Mouse (Mus musculus): ENCODE measurements at regions not wholly inside any gene's neighbourhood (a gene's known extent, or its start where the extent isn't known, plus 50 kb on each side); places are given as distances from the start of the nearest gene placed in this dataset.

GRCm38 (mm10) chr10:98461538-98461937, 452.7 kb upstream of the Atp2b1 start:
- DNase-seq (ENCODE audit: low spot score), result no peak

- DNase-seq (ENCODE audit: low spot score), result no peak
Measured at GRCm38 (mm10) chr10:98474581-98474980, 439.6 kb upstream of the Atp2b1 start.

GRCm38 (mm10) chr10:98485751-98486681, 428.2 kb upstream of the Atp2b1 start:
- DNase-seq (ENCODE audit: low spot score), result peak; percentile 5

GRCm38 (mm10) chr10:98494354-98494753, 419.9 kb upstream of the Atp2b1 start:
- DNase-seq (ENCODE audit: low spot score), result peak; percentile 38

GRCm38 (mm10) chr10:98496254-98496653, 418.0 kb upstream of the Atp2b1 start:
- no peak for DNase-seq (ENCODE audit: low spot score)

GRCm38 (mm10) chr10:98500315-98500714, 413.9 kb upstream of the Atp2b1 start:
- no peak for DNase-seq (ENCODE audit: low spot score)

- DNase-seq (ENCODE audit: low spot score), result no peak
Measured at GRCm38 (mm10) chr10:98501566-98501965, 412.6 kb upstream of the Atp2b1 start.

GRCm38 (mm10) chr10:98504524-98504923, 409.7 kb upstream of the Atp2b1 start:
- DNase-seq (ENCODE audit: low spot score), result no peak

- DNase-seq (ENCODE audit: low spot score), result no peak
Measured at GRCm38 (mm10) chr10:98508515-98509143, 405.6 kb upstream of the Atp2b1 start.

GRCm38 (mm10) chr10:98514836-98515235, 399.4 kb upstream of the Atp2b1 start:
- no peak for DNase-seq (ENCODE audit: low spot score)

- no peak for DNase-seq (ENCODE audit: low spot score)
Measured at GRCm38 (mm10) chr10:98517609-98518008, 396.6 kb upstream of the Atp2b1 start.

- no peak for DNase-seq (ENCODE audit: low spot score)
Measured at GRCm38 (mm10) chr10:98529565-98529964, 384.6 kb upstream of the Atp2b1 start.

GRCm38 (mm10) chr10:98531425-98531824, 382.8 kb upstream of the Atp2b1 start:
- DNase-seq (ENCODE audit: low spot score), result no peak

- no peak for DNase-seq (ENCODE audit: low spot score)
Measured at GRCm38 (mm10) chr10:98538706-98539105, 375.5 kb upstream of the Atp2b1 start.

- DNase-seq (ENCODE audit: low spot score), result no peak
Measured at GRCm38 (mm10) chr10:98541062-98541461, 373.1 kb upstream of the Atp2b1 start.

- no peak for DNase-seq (ENCODE audit: low spot score)
Measured at GRCm38 (mm10) chr10:98542072-98542471, 372.1 kb upstream of the Atp2b1 start.

- DNase-seq (ENCODE audit: low spot score), result no peak
Measured at GRCm38 (mm10) chr10:98543253-98543997, 370.8 kb upstream of the Atp2b1 start.

GRCm38 (mm10) chr10:98543998-98544349, 370.2 kb upstream of the Atp2b1 start:
- DNase-seq (ENCODE audit: low spot score), result no peak

GRCm38 (mm10) chr10:98554575-98554974, 359.6 kb upstream of the Atp2b1 start:
- DNase-seq (ENCODE audit: low spot score), result no peak

- DNase-seq (ENCODE audit: low spot score), result no peak
Measured at GRCm38 (mm10) chr10:98557470-98558060, 356.6 kb upstream of the Atp2b1 start.

- no peak for DNase-seq (ENCODE audit: low spot score)
Measured at GRCm38 (mm10) chr10:98558560-98558959, 355.6 kb upstream of the Atp2b1 start.

- no peak for DNase-seq (ENCODE audit: low spot score)
Measured at GRCm38 (mm10) chr10:98562297-98562912, 351.8 kb upstream of the Atp2b1 start.

Measured in ovary, postnatal 14 days (tissue).